ENCODE assay signal across 9 mouse cellular contexts in genomic region chr17:74431481-74431880, GRCm38 (mm10). TPM values are rescaled to one million over a fixed set of nuclear protein-coding genes. Genes with fewer than 3 reads are reported as not detected.
DNase-seq lines count a peak whose midpoint lies in the region; ATAC-seq and TF ChIP-seq lines count a peak whose summit lies in the region.
"Had no signal": no experiment of that assay in that cellular context is flagged by ENCODE, and none has a peak within 500 bp of the region (broad histone marks: within the 10 kb centered on the region; RNA-seq: fewer than 3 reads in every experiment).

No protein-coding gene starts in this region.

- peaks cover 11% of the 10 kb centered on the region for H3K36me3 ChIP-seq in midbrain, postnatal 0 days (ENCODE audit: insufficient read depth, low read length)
- H3K36me3 ChIP-seq in midbrain, embryonic 10.5 days, result peaks cover 26% of the 10 kb centered on the region
- H3K36me3 ChIP-seq in forebrain, embryonic 12.5 days (replicated peaks), result peaks cover 11% of the 10 kb centered on the region

- peak; percentile 10 to 11 for DNase-seq in cerebellum, postnatal 14 days
- no peak for DNase-seq in cerebellum, adult 9-10 months
- peak; percentile 15 for DNase-seq in midbrain, postnatal 0 days (ENCODE audit: low spot score)
- DNase-seq in midbrain, embryonic 10.5 days (ENCODE audit: low spot score), result no peak
- peak; percentile 4 for DNase-seq in retina, postnatal 7 days (ENCODE audit: low read depth, low spot score)
- no peak for DNase-seq in gastrocnemius, adult 8-10 months (ENCODE audit: low spot score in 2 of 2)

- 71% methylated on average over 13 of the region's 13 CpGs for WGBS in midbrain, postnatal 0 days
- WGBS in midbrain, embryonic 10.5 days, result 75% methylated on average over 13 of the region's 13 CpGs
- WGBS in forebrain, embryonic 12.5 days, result 67% methylated on average over 13 of the region's 13 CpGs

- H3K4me2 ChIP-seq in midbrain, postnatal 0 days (ENCODE audit: low read depth, low read length, poor library complexity, severe bottlenecking), result no peak overlapping the region
- H3K4me2 ChIP-seq in forebrain, embryonic 12.5 days, result no peak overlapping the region

- H3K27me3 ChIP-seq in midbrain, postnatal 0 days (ENCODE audit: insufficient read depth, low read length), result no peaks in the 10 kb centered on the region
- H3K27me3 ChIP-seq in midbrain, embryonic 10.5 days (ENCODE audit: low read depth, poor library complexity, severe bottlenecking), result no peaks in the 10 kb centered on the region
- no peaks in the 10 kb centered on the region for H3K27me3 ChIP-seq in forebrain, embryonic 12.5 days

- H3K4me3 ChIP-seq in midbrain, postnatal 0 days (ENCODE audit: low read depth, low read length), result no peak overlapping the region
- no peak overlapping the region for H3K4me3 ChIP-seq in midbrain, embryonic 10.5 days
- H3K4me3 ChIP-seq in forebrain, embryonic 12.5 days (replicated peaks), result no peak overlapping the region
- H3K4me3 ChIP-seq: left cerebral cortex, adult 2 months had no signal

- no peak overlapping the region for H3K9ac ChIP-seq in midbrain, postnatal 0 days (replicated peaks; ENCODE audit: low read length, poor library complexity, severe bottlenecking)
- H3K9ac ChIP-seq in forebrain, embryonic 12.5 days, result no peak overlapping the region

- H3K27ac ChIP-seq in midbrain, postnatal 0 days (ENCODE audit: low read depth, low read length), result no peak overlapping the region
- H3K27ac ChIP-seq in midbrain, embryonic 10.5 days (replicated peaks), result no peak overlapping the region
- no peak overlapping the region for H3K27ac ChIP-seq in forebrain, embryonic 12.5 days
- H3K27ac ChIP-seq: left cerebral cortex, adult 2 months had no signal

- no peaks in the 10 kb centered on the region for H3K4me1 ChIP-seq in midbrain, postnatal 0 days (ENCODE audit: insufficient read depth, low read length)
- no peaks in the 10 kb centered on the region for H3K4me1 ChIP-seq in midbrain, embryonic 10.5 days
- no peaks in the 10 kb centered on the region for H3K4me1 ChIP-seq in forebrain, embryonic 12.5 days

- no peak for ATAC-seq in midbrain, postnatal 0 days (ENCODE audit: low FRiP score)
- peak; percentile 22 to 25; a peak in 1 of 4 replicates for ATAC-seq in hematopoietic stem cell, adult 5-6 weeks (replicated peaks in 1 of 2; ENCODE audit: insufficient read depth in 1 of 2, low FRiP score in 2 of 2, low TSS enrichment in 1 of 2, low read depth in 1 of 2, poor library complexity in 2 of 2, severe bottlenecking in 2 of 2)
- no peak for ATAC-seq in forebrain, embryonic 12.5 days (ENCODE audit: low FRiP score)

- 0 out of 2 replicates have a peak, but pooled peaks have one; percentile 12 for TF ChIP-seq CTCF in midbrain, postnatal 0 days (IDR thresholded peaks at IDR 0.05)

- no peaks in the 10 kb centered on the region for H3K9me3 ChIP-seq in midbrain, postnatal 0 days (ENCODE audit: low read length)
- H3K9me3 ChIP-seq in midbrain, embryonic 10.5 days (replicated peaks), result no peaks in the 10 kb centered on the region
- H3K9me3 ChIP-seq in forebrain, embryonic 12.5 days, result no peaks in the 10 kb centered on the region

RNA-seq across cellular contexts. Expression of gene Nlrc4, which starts 27.5 kb away (rescaled TPM):
- 0.05 and 0.16 TPM in 2 replicates for total RNA-seq in midbrain, postnatal 0 days (2014; rRNA removed)
- polyA plus RNA-seq in midbrain, postnatal 0 days (2015; fragmentation: Nextera tagmentation; extraction: Ambion mirVana), result 0.30 and 0.34 TPM in 2 replicates
- 0.20 and 0.22 TPM in 2 replicates for polyA plus RNA-seq in midbrain, embryonic 10.5 days (2016; fragmentation: Nextera tagmentation; extraction: Ambion mirVana)
- 1.7 and 3.2 TPM in 2 replicates for total RNA-seq in hematopoietic stem cell, adult 5-6 weeks (2017)
- total RNA-seq in gastrocnemius, adult 8-10 months (2022), result under 1 TPM in 3 of 4 experiments, not detected in 1; 0.07 to 0.13 (median 0.07) TPM
- 0.14 and 0.18 TPM in 2 replicates for polyA plus RNA-seq in forebrain, embryonic 12.5 days (2016; fragmentation: Nextera tagmentation; extraction: Ambion mirVana)

RNA-seq across cellular contexts. Expression of gene Slc30a6, which starts 36.1 kb away (rescaled TPM):
- total RNA-seq in midbrain, postnatal 0 days (2014; rRNA removed), result 16.7 and 19.1 TPM in 2 replicates
- polyA plus RNA-seq in midbrain, postnatal 0 days (2015; fragmentation: Nextera tagmentation; extraction: Ambion mirVana), result 23.5 and 24.5 TPM in 2 replicates
- polyA plus RNA-seq in midbrain, embryonic 10.5 days (2016; fragmentation: Nextera tagmentation; extraction: Ambion mirVana), result 34.4 and 35.1 TPM in 2 replicates
- total RNA-seq in hematopoietic stem cell, adult 5-6 weeks (2017), result 12.9 and 16.6 TPM in 2 replicates
- total RNA-seq in gastrocnemius, adult 8-10 months (2022), result 1 to 10 TPM; 4.3 to 7.2 (median 6.2) TPM
- 23.9 and 28.4 TPM in 2 replicates for polyA plus RNA-seq in forebrain, embryonic 12.5 days (2016; fragmentation: Nextera tagmentation; extraction: Ambion mirVana)

RNA-seq across cellular contexts. Expression of gene Yipf4, which starts 57.8 kb away (rescaled TPM):
- total RNA-seq in midbrain, postnatal 0 days (2014; rRNA removed), result 40.5 and 41.8 TPM in 2 replicates
- polyA plus RNA-seq in midbrain, postnatal 0 days (2015; fragmentation: Nextera tagmentation; extraction: Ambion mirVana), result 46.8 and 51.7 TPM in 2 replicates
- polyA plus RNA-seq in midbrain, embryonic 10.5 days (2016; fragmentation: Nextera tagmentation; extraction: Ambion mirVana), result 37.0 and 38.8 TPM in 2 replicates
- 45.7 and 57.2 TPM in 2 replicates for total RNA-seq in hematopoietic stem cell, adult 5-6 weeks (2017)
- 10 to 100 TPM; 27.7 to 43.6 (median 32.0) TPM for total RNA-seq in gastrocnemius, adult 8-10 months (2022)
- polyA plus RNA-seq in forebrain, embryonic 12.5 days (2016; fragmentation: Nextera tagmentation; extraction: Ambion mirVana), result 52.6 and 54.9 TPM in 2 replicates

Comparison
In these comparisons a context has a peak if more than half of its experiments do, and no peak if none do; other contexts are left out.
1. DNase-seq: peak in cerebellum, postnatal 14 days (2 of 2), midbrain, postnatal 0 days (single experiment) and retina, postnatal 7 days (single experiment); none in cerebellum, adult 9-10 months (single experiment), midbrain, embryonic 10.5 days (single experiment) and gastrocnemius, adult 8-10 months (0 of 2).
2. ATAC-seq: peak in hematopoietic stem cell, adult 5-6 weeks (2 of 2); none in midbrain, postnatal 0 days (single experiment) and forebrain, embryonic 12.5 days (single experiment).